Mouse (Mus musculus) ES-E14 (cell line): ENCODE data around the gene Ccdc137.

Source experiments
- CHD2 ChIP-seq: IDR thresholded peaks from 2 replicates; pipeline ENCODE4 v1.6.1; 2014; ENCODE audit warnings: mild to moderate bottlenecking, low read depth, low read length, inconsistent platforms
- HCFC1 ChIP-seq: IDR thresholded peaks from 2 replicates; pipeline ENCODE4 v1.6.1; 2012; ENCODE audit warnings: low read length, inconsistent platforms, borderline replicate concordance; ENCODE audit not compliant: insufficient read depth
- ZC3H11A ChIP-seq: IDR thresholded peaks from 2 replicates; pipeline ENCODE4 v1.6.1; 2012; ENCODE audit warnings: low read depth, mild to moderate bottlenecking, inconsistent platforms, low read length, borderline replicate concordance
- ZNF384 ChIP-seq: IDR thresholded peaks from 2 replicates; pipeline ENCODE4 v1.6.1; 2012; ENCODE audit warnings: low read depth, low read length, inconsistent platforms

GRCm38 (mm10) chr11:120484265-120484981 is 26.5 kb downstream of the Ccdc137 start, which contains the start of gene Mrpl12:
- TF ChIP-seq ZNF384 (no peak), CHD2 (no peak), ZC3H11A (no peak), HCFC1 (peak; percentile 85)
